Mouse (Mus musculus): Measurements from ENCODE around the gene Smyd3. TPM values are rescaled to one million over a fixed set of nuclear protein-coding genes. Genes with fewer than 3 reads are reported as not detected.

The Smyd3 gene
- total and polyA plus RNA-seq, 3 experiments = 2.7 to 8.1 (median 7.6) TPM

- 67% methylated on average over 12 of the region's 12 CpGs for WGBS
- DNase-seq = no peak
- H3K4me3 ChIP-seq = no peak overlapping the region
- TF ChIP-seq POLR2A (IDR thresholded peaks at IDR 0.05; ENCODE audit: insufficient read depth, low read depth, low read length) (no peak), EP300 (IDR thresholded peaks at IDR 0.05; ENCODE audit: insufficient read depth, low read depth, low read length) (no peak), CTCF (IDR thresholded peaks at IDR 0.05) (no peak)
- H3K27ac ChIP-seq = no peak overlapping the region
- no peaks in the 10 kb centered on the region for H3K36me3 ChIP-seq (ENCODE audit: control insufficient read depth, insufficient read depth, low read length)
- H3K79me2 ChIP-seq (replicated peaks; ENCODE audit: control insufficient read depth, insufficient read depth, low read length) = no peaks in the 10 kb centered on the region
- intact Hi-C loops (cut with DNase I) = no loop called here
- H3K4me1 ChIP-seq (ENCODE audit: control insufficient read depth, insufficient read depth, low read length) = no peaks in the 10 kb centered on the region
- H3K27me3 ChIP-seq (ENCODE audit: control insufficient read depth, insufficient read depth, low read length) = no peaks in the 10 kb centered on the region
- H3K9ac ChIP-seq (ENCODE audit: low read depth, low read length) = no peak overlapping the region
These were observed 602.8 kb downstream of the Smyd3 start for GRCm38 (mm10) chr1:178915056-178915455.

GRCm38 (mm10) chr1:178912936-178913716 lies 604.7 kb downstream of the Smyd3 start:
- H3K36me3 ChIP-seq (ENCODE audit: control insufficient read depth, insufficient read depth, low read length) = no peaks in the 10 kb centered on the region
- DNase-seq = no peak
- H3K4me3 ChIP-seq = no peak overlapping the region
- intact Hi-C loops (cut with DNase I) = no loop called here
- no peak overlapping the region for H3K27ac ChIP-seq
- H3K27me3 ChIP-seq (ENCODE audit: control insufficient read depth, insufficient read depth, low read length) = no peaks in the 10 kb centered on the region
- H3K4me1 ChIP-seq (ENCODE audit: control insufficient read depth, insufficient read depth, low read length) = no peaks in the 10 kb centered on the region
- no peak overlapping the region for H3K9ac ChIP-seq (ENCODE audit: low read depth, low read length)
- TF ChIP-seq POLR2A (IDR thresholded peaks at IDR 0.05; ENCODE audit: insufficient read depth, low read depth, low read length) (no peak), CTCF (IDR thresholded peaks at IDR 0.05) (no peak), EP300 (IDR thresholded peaks at IDR 0.05; ENCODE audit: insufficient read depth, low read depth, low read length) (no peak)
- H3K79me2 ChIP-seq (replicated peaks; ENCODE audit: control insufficient read depth, insufficient read depth, low read length) = no peaks in the 10 kb centered on the region
- WGBS = 33% methylated on average over 6 of the region's 6 CpGs

DNA sequence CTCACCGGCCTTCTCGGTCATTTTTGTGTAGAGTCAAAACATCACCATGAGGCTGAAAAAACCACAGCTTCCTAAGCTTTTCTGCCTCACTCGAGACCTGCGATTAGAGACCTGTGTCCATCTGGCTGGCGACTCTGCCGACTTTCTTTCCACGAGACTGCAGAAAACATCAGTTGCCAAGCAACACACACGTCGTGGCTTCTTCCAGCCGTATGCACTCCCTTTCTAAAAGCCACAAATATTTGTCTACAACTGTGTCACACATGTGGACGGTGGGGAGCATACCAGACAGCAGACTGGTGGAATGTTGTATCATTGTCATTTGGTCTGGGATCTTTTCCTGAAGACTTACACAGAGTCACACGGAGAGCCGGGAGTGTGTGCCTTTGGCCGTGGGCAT lies 606.9 kb downstream of the Smyd3 start:
- DNase-seq = no peak

More for the DNA sequence above, 606.9 kb downstream of the Smyd3 start:
- H3K4me3 ChIP-seq = no peak overlapping the region
- intact Hi-C loops (cut with DNase I) = no loop called here
- no peak overlapping the region for H3K27ac ChIP-seq
- no peaks in the 10 kb centered on the region for H3K4me1 ChIP-seq (ENCODE audit: control insufficient read depth, insufficient read depth, low read length)
- WGBS = 51% methylated on average over 14 of the region's 14 CpGs
- no peak for TF ChIP-seq POLR2A (IDR thresholded peaks at IDR 0.05; ENCODE audit: insufficient read depth, low read depth, low read length)
- TF ChIP-seq CTCF (IDR thresholded peaks at IDR 0.05) = no peak
- TF ChIP-seq EP300 (IDR thresholded peaks at IDR 0.05; ENCODE audit: insufficient read depth, low read depth, low read length) = no peak
- H3K36me3 ChIP-seq (ENCODE audit: control insufficient read depth, insufficient read depth, low read length) = no peaks in the 10 kb centered on the region
- no peak overlapping the region for H3K9ac ChIP-seq (ENCODE audit: low read depth, low read length)
- no peaks in the 10 kb centered on the region for H3K79me2 ChIP-seq (replicated peaks; ENCODE audit: control insufficient read depth, insufficient read depth, low read length)
- H3K27me3 ChIP-seq (ENCODE audit: control insufficient read depth, insufficient read depth, low read length) = no peaks in the 10 kb centered on the region

Other genes starting within 250 kb of the Smyd3 start
- 10 to 100 TPM; 51.3 to 58.3 TPM for gene Tfb2m, start 28.2 kb upstream of the Smyd3 start, total RNA-seq (2021)
- gene Tfb2m, start 28.2 kb upstream of the Smyd3 start, polyA plus RNA-seq (2012; rRNA removed) = 19.2 and 33.6 TPM in 2 replicates
- gene Cnst, start 28.3 kb upstream of the Smyd3 start, total RNA-seq (2021) = 10 to 100 TPM; 46.7 to 48.8 TPM
- 23.4 and 45.9 TPM in 2 replicates for gene Cnst, start 28.3 kb upstream of the Smyd3 start, polyA plus RNA-seq (2012; rRNA removed)
- gene Sccpdh, start 150.2 kb upstream of the Smyd3 start, total RNA-seq (2021) = 10 to 100 TPM; 47.9 to 49.4 TPM
- 23.6 and 72.3 TPM in 2 replicates for gene Sccpdh, start 150.2 kb upstream of the Smyd3 start, polyA plus RNA-seq (2012; rRNA removed)
- gene Kif28, start 227.2 kb upstream of the Smyd3 start, total RNA-seq (2021) = under 1 TPM; 0.25 to 0.47 TPM
- 0.66 and 1.2 TPM in 2 replicates for gene Kif28, start 227.2 kb upstream of the Smyd3 start, polyA plus RNA-seq (2012; rRNA removed)